Mouse (Mus musculus): ENCODE results near the gene Cacna1a. TPM values are rescaled to one million over a fixed set of nuclear protein-coding genes. Genes with fewer than 3 reads are reported as not detected.

The Cacna1a gene
- total and polyA plus RNA-seq, 2 experiments from 2014 or later = 8.6 to 31.1 TPM

- no peak for DNase-seq
- Histone ChIP-seq H3K4me3 (ENCODE audit: low read depth, low read length) (no peak overlapping the region), H3K4me2 (ENCODE audit: low read depth) (no peak overlapping the region), H3K36me3 (ENCODE audit: insufficient read depth) (no peaks in the 10 kb centered on the region), H3K27me3 (ENCODE audit: insufficient read depth, low read length) (no peaks in the 10 kb centered on the region), H3K27ac (ENCODE audit: low read depth, low read length) (no peak overlapping the region), H3K4me1 (ENCODE audit: insufficient read depth) (no peaks in the 10 kb centered on the region), H3K9ac (no peak overlapping the region), H3K9me3 (ENCODE audit: low read length) (no peaks in the 10 kb centered on the region)
- no peak for TF ChIP-seq CTCF (IDR thresholded peaks at IDR 0.05; ENCODE audit: low read depth)
- no peak for ATAC-seq
- WGBS = 86% methylated on average over 4 of the region's 4 CpGs
Measured at GRCm38 (mm10) chr8:84485366-84485765, 97.1 kb downstream of the Cacna1a start.

- TF ChIP-seq CTCF (IDR thresholded peaks at IDR 0.05; ENCODE audit: low read depth) = no peak
- Histone ChIP-seq H3K9me3 (ENCODE audit: low read length) (no peaks in the 10 kb centered on the region), H3K4me1 (ENCODE audit: insufficient read depth) (no peaks in the 10 kb centered on the region), H3K4me3 (ENCODE audit: low read depth, low read length) (no peak overlapping the region), H3K27ac (ENCODE audit: low read depth, low read length) (no peak overlapping the region), H3K4me2 (ENCODE audit: low read depth) (no peak overlapping the region), H3K27me3 (ENCODE audit: insufficient read depth, low read length) (no peaks in the 10 kb centered on the region), H3K9ac (no peak overlapping the region), H3K36me3 (ENCODE audit: insufficient read depth) (no peaks in the 10 kb centered on the region)
- DNase-seq = peak; percentile 48
- ATAC-seq = peak; percentile 18; the same call in 1 of the 2 replicates
- WGBS = 36% methylated on average over 6 of the region's 7 CpGs
Measured at GRCm38 (mm10) chr8:84485864-84486263, 97.6 kb downstream of the Cacna1a start.

- Histone ChIP-seq H3K4me1 (ENCODE audit: insufficient read depth) (no peaks in the 10 kb centered on the region), H3K27me3 (ENCODE audit: insufficient read depth, low read length) (no peaks in the 10 kb centered on the region), H3K9me3 (ENCODE audit: low read length) (no peaks in the 10 kb centered on the region), H3K4me3 (ENCODE audit: low read depth, low read length) (no peak overlapping the region), H3K27ac (ENCODE audit: low read depth, low read length) (no peak overlapping the region), H3K4me2 (ENCODE audit: low read depth) (no peak overlapping the region), H3K36me3 (ENCODE audit: insufficient read depth) (no peaks in the 10 kb centered on the region), H3K9ac (no peak overlapping the region)
- no peak for DNase-seq
- WGBS = 71% methylated on average over 3 of the region's 3 CpGs
- no peak for ATAC-seq
- no peak for TF ChIP-seq CTCF (IDR thresholded peaks at IDR 0.05; ENCODE audit: low read depth)
Measured at GRCm38 (mm10) chr8:84489223-84489622, 101.0 kb downstream of the Cacna1a start.

DNA sequence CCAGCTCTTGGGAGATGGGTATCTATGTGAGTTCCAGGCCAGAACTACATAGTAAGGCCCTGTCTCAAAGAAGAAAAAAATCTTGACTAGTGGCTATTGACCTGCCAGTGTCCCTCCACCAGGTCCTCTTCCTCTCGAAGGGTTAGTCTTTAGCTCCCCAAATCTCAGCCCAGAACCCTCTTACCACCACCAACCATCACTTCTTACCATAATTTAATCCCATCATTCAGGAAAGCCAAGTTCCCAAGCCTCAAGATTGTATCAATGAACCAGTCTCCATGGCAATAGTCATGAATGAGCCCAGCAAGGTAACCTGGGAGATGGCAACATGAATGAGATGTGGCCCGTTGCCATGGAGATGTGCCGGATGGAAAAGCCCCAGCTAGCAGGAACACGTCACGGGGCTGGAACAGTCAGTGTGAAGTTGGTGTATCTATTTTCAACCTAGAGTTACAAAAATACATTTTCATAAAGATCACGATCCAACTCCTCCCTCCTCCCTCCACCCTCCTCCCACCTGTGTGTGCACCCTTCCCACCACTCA is 106.4 kb downstream of the Cacna1a start:
- no peak for TF ChIP-seq CTCF (IDR thresholded peaks at IDR 0.05; ENCODE audit: low read depth)
- DNase-seq (peak; percentile 89), ATAC-seq (peak; percentile 98)
- peaks cover 5% of the 10 kb centered on the region; the same call in 1 of the 2 replicates for H3K4me1 ChIP-seq (ENCODE audit: insufficient read depth)
- no peaks in the 10 kb centered on the region for H3K27me3 ChIP-seq (ENCODE audit: insufficient read depth, low read length)
- H3K36me3 ChIP-seq (ENCODE audit: insufficient read depth) = no peaks in the 10 kb centered on the region
- 30% methylated on average over 6 of the region's 6 CpGs for WGBS
- H3K9ac ChIP-seq = no peak overlapping the region
- H3K4me2 ChIP-seq (ENCODE audit: low read depth) = no peak overlapping the region
- no peak overlapping the region for H3K4me3 ChIP-seq (ENCODE audit: low read depth, low read length)
- H3K9me3 ChIP-seq (ENCODE audit: low read length) = no peaks in the 10 kb centered on the region
- H3K27ac ChIP-seq (ENCODE audit: low read depth, low read length) = peak overlapping the region; percentile 57; the same call in 1 of the 2 replicates

- ATAC-seq (no peak), DNase-seq (no peak)
- H3K36me3 ChIP-seq (ENCODE audit: insufficient read depth) = no peaks in the 10 kb centered on the region
- H3K27me3 ChIP-seq (ENCODE audit: insufficient read depth, low read length) = no peaks in the 10 kb centered on the region
- no peak overlapping the region for H3K9ac ChIP-seq
- TF ChIP-seq CTCF (IDR thresholded peaks at IDR 0.05; ENCODE audit: low read depth) = no peak
- H3K4me3 ChIP-seq (ENCODE audit: low read depth, low read length) = no peak overlapping the region
- 77% methylated on average over 5 of the region's 5 CpGs for WGBS
- H3K4me2 ChIP-seq (ENCODE audit: low read depth) = no peak overlapping the region
- no peaks in the 10 kb centered on the region for H3K4me1 ChIP-seq (ENCODE audit: insufficient read depth)
- H3K27ac ChIP-seq (ENCODE audit: low read depth, low read length) = no peak overlapping the region
- H3K9me3 ChIP-seq (ENCODE audit: low read length) = no peaks in the 10 kb centered on the region
Measured at GRCm38 (mm10) chr8:84501181-84501580, 112.9 kb downstream of the Cacna1a start.

DNA sequence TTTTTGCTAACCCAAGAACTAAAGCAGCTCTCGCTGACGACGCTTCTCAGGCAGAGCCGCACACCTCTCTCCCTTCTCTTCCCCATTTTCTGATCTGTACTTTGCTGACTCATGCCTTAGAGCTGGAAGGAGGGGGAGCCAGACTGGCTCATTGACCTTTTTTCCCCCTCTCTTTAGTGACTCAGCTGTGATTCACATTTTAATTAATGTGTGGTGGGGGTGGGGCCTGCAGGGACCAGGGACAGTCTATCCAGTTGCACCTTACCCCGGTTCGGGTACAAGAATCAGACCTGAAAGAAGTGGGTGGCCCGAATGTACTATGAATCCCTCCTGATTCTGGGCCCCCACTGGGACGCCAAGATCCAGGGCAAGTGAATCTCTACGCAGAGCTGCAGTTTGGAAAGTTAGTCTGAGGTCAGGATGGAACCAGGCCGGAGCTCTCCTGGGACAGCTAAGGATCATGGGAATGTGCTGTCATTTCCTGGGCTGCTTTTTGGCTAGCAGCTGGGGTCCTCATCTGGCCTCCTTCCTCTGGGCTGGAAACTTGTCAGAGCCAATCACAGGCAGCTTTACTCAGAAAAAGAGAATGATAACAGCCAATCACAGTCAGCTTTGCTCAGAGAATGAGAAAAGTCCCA is 113.5 kb downstream of the Cacna1a start:
- Histone ChIP-seq H3K9ac (no peak overlapping the region), H3K27me3 (ENCODE audit: insufficient read depth, low read length) (no peaks in the 10 kb centered on the region), H3K4me2 (ENCODE audit: low read depth) (no peak overlapping the region), H3K27ac (ENCODE audit: low read depth, low read length) (no peak overlapping the region), H3K9me3 (ENCODE audit: low read length) (no peaks in the 10 kb centered on the region), H3K36me3 (ENCODE audit: insufficient read depth) (no peaks in the 10 kb centered on the region), H3K4me3 (ENCODE audit: low read depth, low read length) (no peak overlapping the region), H3K4me1 (ENCODE audit: insufficient read depth) (no peaks in the 10 kb centered on the region)
- ATAC-seq (peak; percentile 34), DNase-seq (peak; percentile 9)
- 78% methylated on average over 10 of the region's 10 CpGs for WGBS
- TF ChIP-seq CTCF (IDR thresholded peaks at IDR 0.05; ENCODE audit: low read depth) = no peak

GRCm38 (mm10) chr8:84502638-84503037 is 114.4 kb downstream of the Cacna1a start:
- TF ChIP-seq CTCF (IDR thresholded peaks at IDR 0.05; ENCODE audit: low read depth) = no peak
- no peak for DNase-seq
- Histone ChIP-seq H3K4me3 (ENCODE audit: low read depth, low read length) (no peak overlapping the region), H3K9me3 (ENCODE audit: low read length) (no peaks in the 10 kb centered on the region), H3K4me1 (ENCODE audit: insufficient read depth) (no peaks in the 10 kb centered on the region), H3K27ac (ENCODE audit: low read depth, low read length) (no peak overlapping the region), H3K4me2 (ENCODE audit: low read depth) (no peak overlapping the region), H3K36me3 (ENCODE audit: insufficient read depth) (no peaks in the 10 kb centered on the region), H3K9ac (no peak overlapping the region), H3K27me3 (ENCODE audit: insufficient read depth, low read length) (no peaks in the 10 kb centered on the region)
- ATAC-seq = no peak
- WGBS = 77% methylated on average over 4 of the region's 4 CpGs
